Mouse (Mus musculus): ENCODE results near the gene Mast3.

Gene Mast3

GRCm38 (mm10) chr8:70804481-70805206 lies at the start of gene Mast3:
Gene Mast3, minus strand, starts transcription at chr8:70805054.
- DNase-seq (ENCODE audit: low read depth, low spot score) = peak; percentile 84

GRCm38 (mm10) chr8:70853863-70854262 lies 49.0 kb upstream of the Mast3 start:
- no peak for DNase-seq (ENCODE audit: low read depth, low spot score)

GRCm38 (mm10) chr8:70852595-70853231 lies 47.9 kb upstream of the Mast3 start:
- DNase-seq (ENCODE audit: low read depth, low spot score) = no peak

GRCm38 (mm10) chr8:70851837-70852236 lies 47.0 kb upstream of the Mast3 start:
- no peak for DNase-seq (ENCODE audit: low read depth, low spot score)

GRCm38 (mm10) chr8:70850947-70851346 lies 46.1 kb upstream of the Mast3 start:
- DNase-seq (ENCODE audit: low read depth, low spot score) = no peak

- DNase-seq (ENCODE audit: low read depth, low spot score) = no peak
Measured at GRCm38 (mm10) chr8:70850132-70850845, 45.4 kb upstream of the Mast3 start.

GRCm38 (mm10) chr8:70849333-70849990 lies 44.6 kb upstream of the Mast3 start:
- no peak for DNase-seq (ENCODE audit: low read depth, low spot score)

GRCm38 (mm10) chr8:70846371-70847154 lies 41.7 kb upstream of the Mast3 start:
- no peak for DNase-seq (ENCODE audit: low read depth, low spot score)

GRCm38 (mm10) chr8:70845108-70845507 lies 40.3 kb upstream of the Mast3 start:
- peak; percentile 83 for DNase-seq (ENCODE audit: low read depth, low spot score)

GRCm38 (mm10) chr8:70844523-70844922 lies 39.7 kb upstream of the Mast3 start:
- DNase-seq (ENCODE audit: low read depth, low spot score) = peak; percentile 86

GRCm38 (mm10) chr8:70843941-70844340 lies 39.1 kb upstream of the Mast3 start:
- DNase-seq (ENCODE audit: low read depth, low spot score) = no peak

- DNase-seq (ENCODE audit: low read depth, low spot score) = no peak
Measured at GRCm38 (mm10) chr8:70843214-70843773, 38.4 kb upstream of the Mast3 start.

GRCm38 (mm10) chr8:70842484-70842883 lies 37.6 kb upstream of the Mast3 start:
- DNase-seq (ENCODE audit: low read depth, low spot score) = no peak

- peak; percentile 93 for DNase-seq (ENCODE audit: low read depth, low spot score)
Measured at GRCm38 (mm10) chr8:70841147-70842072, 36.6 kb upstream of the Mast3 start.

- DNase-seq (ENCODE audit: low read depth, low spot score) = no peak
Measured at GRCm38 (mm10) chr8:70840590-70840989, 35.7 kb upstream of the Mast3 start.

GRCm38 (mm10) chr8:70839408-70840351 lies 34.8 kb upstream of the Mast3 start, which contains the start of gene Arrdc2:
Gene Arrdc2, minus strand, starts transcription at chr8:70839720.
- peak; percentile 100 for DNase-seq (ENCODE audit: low read depth, low spot score)

GRCm38 (mm10) chr8:70838654-70839407 lies 34.0 kb upstream of the Mast3 start:
- DNase-seq (ENCODE audit: low read depth, low spot score) = no peak

GRCm38 (mm10) chr8:70836666-70837065 lies 31.8 kb upstream of the Mast3 start:
- no peak for DNase-seq (ENCODE audit: low read depth, low spot score)

All from R1 (cell line).